Mouse (Mus musculus) forebrain, embryonic 12.5 days (tissue): Measurements from ENCODE around the gene F13a1. TPM values are rescaled to one million over a fixed set of nuclear protein-coding genes. Genes with fewer than 3 reads are reported as not detected.

Source experiments
- ATAC-seq: fragments of 200-750 bp; cut with Nextera tagmentation; 2 replicates; pipeline ENCODE4 v1.8.0; 2017; ENCODE audit warnings: moderate TSS enrichment; ENCODE audit not compliant: low FRiP score
- H3K27ac ChIP-seq: fragments of 300-500 bp; sonication (generic); 2 replicates; pipeline ENCODE4 v1.5.1; 2016; ENCODE audit warnings: mild to moderate bottlenecking
- H3K27me3 ChIP-seq: fragments of 300-500 bp; sonication (generic); 2 replicates; pipeline ENCODE4 v1.6.1; 2016; ENCODE audit warnings: mild to moderate bottlenecking
- H3K36me3 ChIP-seq: fragments of 300-500 bp; sonication (generic); replicated peaks from 2 replicates; pipeline ENCODE4 v1.6.1; 2016; ENCODE audit warnings: mild to moderate bottlenecking
- H3K4me1 ChIP-seq: fragments of 300-500 bp; sonication (generic); 2 replicates; pipeline ENCODE4 v1.6.1; 2016
- H3K4me2 ChIP-seq: fragments of 300-500 bp; sonication (generic); 2 replicates; pipeline ENCODE4 v1.6.1; 2016; ENCODE audit warnings: mild to moderate bottlenecking, moderate library complexity
- H3K4me3 ChIP-seq: fragments of 300-500 bp; sonication (generic); replicated peaks from 2 replicates; pipeline ENCODE4 v1.5.1; 2016; ENCODE audit warnings: mild to moderate bottlenecking
- H3K9ac ChIP-seq: fragments of 300-500 bp; sonication (generic); 2 replicates; pipeline ENCODE4 v1.6.1; 2016; ENCODE audit warnings: mild to moderate bottlenecking
- H3K9me3 ChIP-seq: fragments of 300-500 bp; sonication (generic); 2 replicates; pipeline ENCODE4 v1.6.1; 2016
- WGBS: fragments of 180-500 bp; shearing (Covaris S2); methylation state at CpG from one replicate; pipeline ENCODE4 v1.1.7; 2016; 5-methylcytosine and 5-hydroxymethylcytosine counted together
- polyA plus RNA-seq: library from polyadenylated mRNA; unstranded; fragments of >200 nt; fragmentation: Nextera tagmentation; extraction: Ambion mirVana; gene quantifications from 2 replicates; pipeline ENCODE4 v1.2.1, GENCODE M21; 2016

Gene F13a1
- 7.3 and 9.5 TPM in 2 replicates for polyA plus RNA-seq

- Histone ChIP-seq H3K4me2 (no peak within 1 kb of the TSS), H3K9me3 (no peaks in the 10 kb centered on the region), H3K9ac (no peak within 1 kb of the TSS), H3K36me3 (no peaks in the 10 kb centered on the region), H3K27ac (no peak within 1 kb of the TSS), H3K27me3 (no peaks in the 10 kb centered on the region), H3K4me1 (no peaks in the 10 kb centered on the region), H3K4me3 (no peak within 1 kb of the TSS)
- WGBS: 72% methylated on average over 3 of the region's 3 CpGs
- ATAC-seq: no peak
Observed at GRCm38 (mm10) chr13:37050126-37050525, at the start of gene F13a1. Gene F13a1, minus strand, starts transcription at chr13:37050244.

DNA sequence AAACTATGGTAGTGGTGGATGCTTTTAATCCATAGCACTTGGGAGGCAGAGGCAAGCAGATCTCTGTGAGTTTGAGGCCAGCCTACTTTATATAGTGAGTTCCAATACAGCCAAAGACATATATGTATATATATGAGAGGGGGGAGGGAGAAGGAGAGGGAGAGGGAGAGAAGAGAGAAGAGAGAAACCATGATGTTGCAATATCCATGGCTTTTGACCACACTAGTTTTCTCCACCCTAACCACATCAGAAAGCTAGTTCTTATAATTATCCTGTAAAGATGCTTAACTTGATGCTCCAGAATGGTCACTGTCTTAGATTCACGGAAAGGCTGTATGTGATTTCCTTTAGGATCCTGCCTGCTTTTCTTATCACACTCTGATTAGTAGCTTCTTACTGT, 41.6 kb upstream of the F13a1 start:
- Histone ChIP-seq H3K27ac (no peak overlapping the region), H3K9ac (no peak overlapping the region), H3K9me3 (no peaks in the 10 kb centered on the region), H3K4me2 (no peak overlapping the region), H3K36me3 (no peaks in the 10 kb centered on the region), H3K4me1 (no peaks in the 10 kb centered on the region), H3K27me3 (no peaks in the 10 kb centered on the region), H3K4me3 (no peak overlapping the region)
- ATAC-seq: no peak
- 95% methylated on average over 1 of the region's 1 CpGs for WGBS

- Histone ChIP-seq H3K36me3 (no peaks in the 10 kb centered on the region), H3K9ac (no peak overlapping the region), H3K4me3 (no peak overlapping the region), H3K4me1 (no peaks in the 10 kb centered on the region), H3K4me2 (no peak overlapping the region), H3K9me3 (no peaks in the 10 kb centered on the region), H3K27ac (no peak overlapping the region), H3K27me3 (no peaks in the 10 kb centered on the region)
- 76% methylated on average over 6 of the region's 6 CpGs for WGBS
- no peak for ATAC-seq
Observed at GRCm38 (mm10) chr13:37089104-37089503, 39.1 kb upstream of the F13a1 start.

DNA sequence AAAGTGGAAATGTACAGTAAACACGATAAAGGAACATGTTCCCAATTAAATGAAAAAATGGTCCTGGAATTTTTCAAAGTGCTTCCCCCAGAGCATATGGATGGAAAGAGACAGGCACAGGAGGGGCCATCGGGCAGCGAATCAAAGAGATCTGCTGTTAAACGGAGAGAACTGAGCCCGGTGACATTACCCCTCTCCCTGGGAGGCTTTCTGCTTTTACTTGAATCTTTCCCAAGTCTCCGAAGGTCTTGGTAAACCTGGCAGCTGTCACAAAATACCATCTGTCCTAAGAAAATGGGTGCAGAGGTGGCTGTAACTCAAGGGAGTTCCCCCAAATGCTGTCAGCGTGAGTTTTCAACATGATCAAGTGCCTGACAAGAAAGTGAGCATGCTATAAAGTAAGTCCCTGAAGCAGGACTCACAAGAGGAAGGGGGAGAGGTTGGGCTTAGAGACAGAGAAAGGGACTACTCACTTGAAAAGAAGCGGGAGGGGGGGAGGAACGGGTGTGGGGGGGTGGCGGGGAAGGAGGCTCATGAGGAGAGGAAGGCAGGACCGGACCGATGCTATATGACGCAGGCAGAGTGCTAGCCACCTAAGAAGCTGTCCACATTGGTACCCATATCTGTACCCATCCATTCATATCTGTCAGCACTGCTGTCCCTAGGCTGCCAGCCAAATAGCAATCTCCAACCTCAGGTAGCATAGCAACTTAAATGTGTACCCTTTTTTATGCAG, 31.6 kb upstream of the F13a1 start:
- Histone ChIP-seq H3K4me2 (no peak overlapping the region), H3K36me3 (no peaks in the 10 kb centered on the region), H3K27me3 (no peaks in the 10 kb centered on the region), H3K4me3 (no peak overlapping the region), H3K27ac (no peak overlapping the region), H3K9ac (no peak overlapping the region), H3K4me1 (peaks cover 12% of the 10 kb centered on the region), H3K9me3 (no peaks in the 10 kb centered on the region)
- ATAC-seq: no peak
- 63% methylated on average over 13 of the region's 13 CpGs for WGBS

DNA sequence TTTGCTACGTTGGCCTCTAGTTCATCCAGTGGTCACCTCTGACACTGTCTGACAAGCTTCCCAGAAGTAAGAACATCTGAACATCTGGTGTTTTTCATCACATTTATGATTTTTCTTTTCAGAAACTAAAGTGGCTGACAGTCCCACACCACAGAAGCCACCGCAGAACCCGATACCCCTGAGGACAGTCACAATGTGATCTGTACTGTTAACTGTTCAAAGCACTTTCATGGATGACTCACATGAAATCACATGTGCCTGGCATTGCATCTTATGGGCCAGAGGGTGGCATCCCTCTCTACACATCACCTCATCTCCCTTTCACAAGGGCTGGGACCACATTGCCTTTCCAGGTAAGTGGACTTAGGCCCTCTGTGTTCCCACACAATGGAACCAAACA, 21.3 kb upstream of the F13a1 start:
- Histone ChIP-seq H3K36me3 (no peaks in the 10 kb centered on the region), H3K9ac (no peak overlapping the region), H3K4me1 (no peaks in the 10 kb centered on the region), H3K27me3 (no peaks in the 10 kb centered on the region), H3K27ac (no peak overlapping the region), H3K4me2 (no peak overlapping the region), H3K9me3 (no peaks in the 10 kb centered on the region), H3K4me3 (no peak overlapping the region)
- no peak for ATAC-seq
- WGBS: 91% methylated on average over 3 of the region's 3 CpGs

GRCm38 (mm10) chr13:37070824-37071223, 20.8 kb upstream of the F13a1 start:
- ATAC-seq: no peak

GRCm38 (mm10) chr13:37060810-37061209, 10.8 kb upstream of the F13a1 start:
- Histone ChIP-seq H3K4me3 (no peak overlapping the region), H3K9ac (no peak overlapping the region), H3K4me1 (no peaks in the 10 kb centered on the region), H3K9me3 (no peaks in the 10 kb centered on the region), H3K4me2 (no peak overlapping the region), H3K27ac (no peak overlapping the region), H3K27me3 (no peaks in the 10 kb centered on the region), H3K36me3 (no peaks in the 10 kb centered on the region)
- ATAC-seq: no peak
- WGBS: 83% methylated on average over 5 of the region's 5 CpGs

More at GRCm38 (mm10) chr13:37070824-37071223, 20.8 kb upstream of the F13a1 start:
- Histone ChIP-seq H3K4me2 (no peak overlapping the region), H3K4me1 (no peaks in the 10 kb centered on the region), H3K27me3 (no peaks in the 10 kb centered on the region), H3K4me3 (no peak overlapping the region), H3K27ac (no peak overlapping the region), H3K36me3 (no peaks in the 10 kb centered on the region), H3K9ac (no peak overlapping the region), H3K9me3 (no peaks in the 10 kb centered on the region)
- WGBS: 84% methylated on average over 4 of the region's 4 CpGs

DNA sequence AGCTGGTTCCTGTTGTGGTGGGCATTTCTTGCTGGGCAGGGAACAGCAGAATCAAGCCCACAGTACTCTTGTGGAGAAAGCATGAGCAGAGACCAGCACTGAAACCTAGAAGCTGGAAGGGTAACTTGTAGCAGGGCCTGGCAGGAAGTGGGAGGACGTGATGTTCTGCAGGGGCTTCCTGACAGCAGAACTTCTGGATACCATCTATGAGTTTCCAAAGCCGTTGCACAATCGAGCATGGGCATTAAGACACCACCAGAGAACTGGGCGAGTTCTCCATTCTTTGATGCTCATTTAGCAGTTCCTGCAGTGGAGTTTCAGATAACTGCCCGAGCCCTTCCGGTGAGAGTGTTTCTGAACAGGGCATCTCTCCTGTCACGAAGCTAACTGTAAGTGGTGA, 6.6 kb upstream of the F13a1 start:
- ATAC-seq: no peak
- no peaks in the 10 kb centered on the region for H3K4me1 ChIP-seq

GRCm38 (mm10) chr13:37049631-37050030, 413 bp downstream of the F13a1 start:
- no peaks in the 10 kb centered on the region for H3K9me3 ChIP-seq
- WGBS: 90% methylated on average over 2 of the region's 2 CpGs
- no peaks in the 10 kb centered on the region for H3K36me3 ChIP-seq
- no peak for ATAC-seq
- H3K4me2 ChIP-seq: no peak overlapping the region
- no peak overlapping the region for H3K9ac ChIP-seq
- H3K27me3 ChIP-seq: no peaks in the 10 kb centered on the region
- no peak overlapping the region for H3K4me3 ChIP-seq
- H3K4me1 ChIP-seq: no peaks in the 10 kb centered on the region
- H3K27ac ChIP-seq: no peak overlapping the region

More for the DNA sequence above, 6.6 kb upstream of the F13a1 start:
- H3K36me3 ChIP-seq: no peaks in the 10 kb centered on the region
- no peak overlapping the region for H3K9ac ChIP-seq
- H3K4me3 ChIP-seq: no peak overlapping the region
- H3K4me2 ChIP-seq: no peak overlapping the region
- 87% methylated on average over 7 of the region's 7 CpGs for WGBS
- H3K9me3 ChIP-seq: no peaks in the 10 kb centered on the region
- no peak overlapping the region for H3K27ac ChIP-seq
- H3K27me3 ChIP-seq: no peaks in the 10 kb centered on the region

- no peaks in the 10 kb centered on the region for H3K4me1 ChIP-seq
- H3K4me2 ChIP-seq: no peak overlapping the region
- WGBS: 82% methylated on average over 6 of the region's 6 CpGs
- ATAC-seq: no peak
- H3K27ac ChIP-seq: no peak overlapping the region
- H3K4me3 ChIP-seq: no peak overlapping the region
- no peak overlapping the region for H3K9ac ChIP-seq
- H3K36me3 ChIP-seq: no peaks in the 10 kb centered on the region
- H3K27me3 ChIP-seq: no peaks in the 10 kb centered on the region
- peaks cover 3% of the 10 kb centered on the region; the same call in 1 of the 2 replicates for H3K9me3 ChIP-seq
Observed at GRCm38 (mm10) chr13:37049018-37049417, 1.0 kb downstream of the F13a1 start.

DNA sequence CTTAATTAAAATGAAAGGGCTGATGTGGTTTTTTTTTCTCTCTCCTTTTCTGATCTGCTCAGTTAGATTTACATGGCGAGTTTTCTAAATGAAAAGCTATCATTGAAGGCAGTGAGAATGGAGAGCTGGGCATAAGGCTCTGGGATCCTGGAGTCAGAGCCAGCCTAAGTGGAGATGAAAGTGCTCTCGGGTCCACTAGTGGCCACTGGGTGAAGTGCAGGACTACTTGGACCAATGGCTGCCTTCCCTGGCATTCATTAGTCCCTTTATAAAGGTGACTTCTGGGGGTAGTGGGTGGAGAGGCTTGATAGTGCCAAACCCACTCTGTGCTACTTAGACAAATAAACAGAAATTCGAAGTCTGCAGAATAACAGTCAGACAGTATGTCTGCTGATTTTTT, 5.0 kb downstream of the F13a1 start:
- 81% methylated on average over 3 of the region's 3 CpGs for WGBS
- no peaks in the 10 kb centered on the region for H3K36me3 ChIP-seq
- no peak for ATAC-seq
- peaks cover 5% of the 10 kb centered on the region; the same call in 1 of the 2 replicates for H3K9me3 ChIP-seq
- no peaks in the 10 kb centered on the region for H3K27me3 ChIP-seq
- H3K9ac ChIP-seq: no peak overlapping the region
- H3K4me2 ChIP-seq: no peak overlapping the region
- H3K27ac ChIP-seq: no peak overlapping the region
- no peaks in the 10 kb centered on the region for H3K4me1 ChIP-seq
- H3K4me3 ChIP-seq: no peak overlapping the region

- Histone ChIP-seq H3K36me3 (no peaks in the 10 kb centered on the region), H3K27me3 (no peaks in the 10 kb centered on the region), H3K9ac (no peak overlapping the region), H3K9me3 (no peaks in the 10 kb centered on the region), H3K4me2 (no peak overlapping the region), H3K4me3 (no peak overlapping the region), H3K4me1 (no peaks in the 10 kb centered on the region), H3K27ac (no peak overlapping the region)
- no peak for ATAC-seq
- WGBS: 79% methylated on average over 3 of the region's 3 CpGs
Observed at GRCm38 (mm10) chr13:37034745-37035144, 15.3 kb downstream of the F13a1 start.

- no peak overlapping the region for H3K27ac ChIP-seq
- ATAC-seq: no peak
- H3K4me2 ChIP-seq: no peak overlapping the region
- H3K4me1 ChIP-seq: no peaks in the 10 kb centered on the region
- H3K27me3 ChIP-seq: no peaks in the 10 kb centered on the region
- no peak overlapping the region for H3K9ac ChIP-seq
- WGBS: 34% methylated on average over 4 of the region's 4 CpGs
- no peaks in the 10 kb centered on the region for H3K36me3 ChIP-seq
- H3K4me3 ChIP-seq: no peak overlapping the region
- H3K9me3 ChIP-seq: no peaks in the 10 kb centered on the region
Observed at GRCm38 (mm10) chr13:37025996-37026579, 24.0 kb downstream of the F13a1 start.
